Mouse (Mus musculus) stomach, postnatal 0 days (tissue): ENCODE data around the gene Fam193b. TPM values are rescaled to one million over a fixed set of nuclear protein-coding genes. Genes with fewer than 3 reads are reported as not detected.

Source experiments
- ATAC-seq: fragments of 200-750 bp; cut with Nextera tagmentation; 2 replicates; pipeline ENCODE4 v1.8.0; 2017; ENCODE audit not compliant: low FRiP score, low TSS enrichment
- DNase-seq: peaks from one replicate; pipeline ENCODE4 v3.0.0-alpha.2; 2016; ENCODE audit warnings: low spot score
- H3K27ac ChIP-seq: fragments of 300-500 bp; sonication (generic); replicated peaks from 2 replicates; pipeline ENCODE4 v1.5.1; 2014; ENCODE audit warnings: mild to moderate bottlenecking, control low read depth
- H3K27me3 ChIP-seq: fragments of 300-500 bp; sonication (generic); 2 replicates; pipeline ENCODE4 v1.6.1; 2014; ENCODE audit warnings: low read length; ENCODE audit not compliant: control insufficient read depth, insufficient read depth
- H3K36me3 ChIP-seq: fragments of 300-500 bp; sonication (generic); 2 replicates; pipeline ENCODE4 v1.6.1; 2014; ENCODE audit warnings: low read length, mixed read lengths; ENCODE audit not compliant: control insufficient read depth, insufficient read depth
- H3K4me1 ChIP-seq: fragments of 300-500 bp; sonication (generic); replicated peaks from 2 replicates; pipeline ENCODE4 v1.6.1; 2014; ENCODE audit warnings: antibody characterized with exemption; ENCODE audit not compliant: control insufficient read depth, insufficient read depth
- H3K4me2 ChIP-seq: fragments of 300-500 bp; sonication (generic); replicated peaks from 2 replicates; pipeline ENCODE4 v1.6.1; 2014; ENCODE audit warnings: low read depth, mild to moderate bottlenecking, control low read depth, moderate library complexity
- H3K4me3 ChIP-seq: fragments of 300-500 bp; sonication (generic); 2 replicates; pipeline ENCODE4 v1.5.1; 2014; ENCODE audit warnings: low read depth, low read length, control low read depth
- H3K9ac ChIP-seq: fragments of 300-500 bp; sonication (generic); 2 replicates; pipeline ENCODE4 v1.6.1; 2014; ENCODE audit warnings: mild to moderate bottlenecking, low read length, control low read depth, mixed read lengths
- H3K9me3 ChIP-seq: fragments of 300-500 bp; sonication (generic); 2 replicates; pipeline ENCODE4 v1.6.1; 2016; ENCODE audit warnings: low read length; ENCODE audit not compliant: control insufficient read depth
- CTCF ChIP-seq: IDR thresholded peaks from 2 replicates; pipeline ENCODE4 v1.5.1; 2016; ENCODE audit warnings: antibody characterized with exemption, low read depth, mild to moderate bottlenecking, moderate library complexity
- EP300 ChIP-seq: optimal IDR thresholded peaks from 2 replicates; pipeline ENCODE3; 2016; ENCODE audit warnings: antibody characterized with exemption
- WGBS: fragments of 180-500 bp; shearing (Covaris S2); extraction: QIAGEN DNeasy Blood & Tissue Kit; methylation state at CpG from one replicate; pipeline ENCODE4 v1.1.7; 2014; 5-methylcytosine and 5-hydroxymethylcytosine counted together
- polyA plus RNA-seq: library from polyadenylated mRNA; unstranded; fragments of >200 nt; fragmentation: Nextera tagmentation; extraction: Ambion mirVana; gene quantifications from 2 replicates; pipeline ENCODE4 v1.2.1, GENCODE M21; 2015

The Fam193b gene
- polyA plus RNA-seq, 1 experiment from 2014 or later, result 10.2 TPM

- Histone ChIP-seq H3K27ac (no peak overlapping the region), H3K4me2 (no peak overlapping the region), H3K4me3 (no peak overlapping the region), H3K4me1 (0 out of 2 replicates have a peak, but pooled peaks cover 3% of the 10 kb centered on the region), H3K9ac (no peak overlapping the region), H3K27me3 (no peaks in the 10 kb centered on the region), H3K36me3 (no peaks in the 10 kb centered on the region), H3K9me3 (no peaks in the 10 kb centered on the region)
- DNase-seq, result peak; percentile 88
- no peak for ATAC-seq
- no peak for TF ChIP-seq EP300
- TF ChIP-seq CTCF, result peak; percentile 94
- WGBS, result 5% methylated on average over 5 of the region's 5 CpGs
Observed at GRCm38 (mm10) chr13:55516955-55517354, 54.0 kb downstream of the Fam193b start.

GRCm38 (mm10) chr13:55513828-55514227 lies 57.1 kb downstream of the Fam193b start:
- ATAC-seq (no peak), DNase-seq (no peak)
- no peak for TF ChIP-seq EP300
- no peak for TF ChIP-seq CTCF
- peaks cover 14% of the 10 kb centered on the region for H3K4me1 ChIP-seq
- 36% methylated on average over 9 of the region's 9 CpGs for WGBS
- H3K9ac ChIP-seq, result no peak overlapping the region
- H3K4me3 ChIP-seq, result peak overlapping the region; percentile 90
- H3K27me3 ChIP-seq, result no peaks in the 10 kb centered on the region
- H3K27ac ChIP-seq, result no peak overlapping the region
- H3K4me2 ChIP-seq, result peak overlapping the region; percentile 68
- H3K9me3 ChIP-seq, result no peaks in the 10 kb centered on the region
- H3K36me3 ChIP-seq, result peaks cover 3% of the 10 kb centered on the region

GRCm38 (mm10) chr13:55513111-55513748 lies 57.7 kb downstream of the Fam193b start, which contains the start of gene Pdlim7:
Gene Pdlim7, minus strand, starts transcription at chr13:55513676.
- WGBS, result under 1% methylated on average over 55 of the region's 55 CpGs
- Histone ChIP-seq H3K4me1 (peaks cover 14% of the 10 kb centered on the region), H3K36me3 (peaks cover 7% of the 10 kb centered on the region), H3K9me3 (no peaks in the 10 kb centered on the region), H3K27ac (peak within 1 kb of the TSS; percentile 92), H3K27me3 (no peaks in the 10 kb centered on the region), H3K4me3 (peak within 1 kb of the TSS; percentile 90), H3K9ac (peak within 1 kb of the TSS; percentile 93), H3K4me2 (peak within 1 kb of the TSS; percentile 68)
- DNase-seq (peak; percentile 90), ATAC-seq (peak; percentile 62)
- TF ChIP-seq EP300, result no peak
- TF ChIP-seq CTCF, result peak; percentile 89

- no peaks in the 10 kb centered on the region for H3K27me3 ChIP-seq
- H3K4me3 ChIP-seq, result peak overlapping the region; percentile 90
- H3K36me3 ChIP-seq, result peaks cover 11% of the 10 kb centered on the region
- TF ChIP-seq EP300 (peak; percentile 20), CTCF (no peak)
- H3K4me2 ChIP-seq, result peak overlapping the region; percentile 68
- peak; percentile 64 for DNase-seq
- H3K4me1 ChIP-seq, result peaks cover 14% of the 10 kb centered on the region
- peak overlapping the region; percentile 92 for H3K27ac ChIP-seq
- peak; percentile 46 for ATAC-seq
- WGBS, result 2% methylated on average over 24 of the region's 25 CpGs
- H3K9ac ChIP-seq, result peak overlapping the region; percentile 93
- no peaks in the 10 kb centered on the region for H3K9me3 ChIP-seq
Observed at GRCm38 (mm10) chr13:55512379-55513031, 58.4 kb downstream of the Fam193b start.

GRCm38 (mm10) chr13:55511492-55511861 lies 59.4 kb downstream of the Fam193b start:
- no peak; the same call in none of the 2 replicates for ATAC-seq
- peak overlapping the region; percentile 93 for H3K9ac ChIP-seq

More at GRCm38 (mm10) chr13:55511492-55511861, 59.4 kb downstream of the Fam193b start:
- peak overlapping the region; percentile 92 for H3K27ac ChIP-seq
- no peaks in the 10 kb centered on the region for H3K27me3 ChIP-seq
- peak overlapping the region; percentile 90 for H3K4me3 ChIP-seq
- DNase-seq, result no peak
- peaks cover 19% of the 10 kb centered on the region for H3K36me3 ChIP-seq
- 23% methylated on average over 5 of the region's 5 CpGs for WGBS
- H3K4me2 ChIP-seq, result peak overlapping the region; percentile 68
- TF ChIP-seq CTCF (no peak), EP300 (no peak)
- peaks cover 14% of the 10 kb centered on the region for H3K4me1 ChIP-seq
- H3K9me3 ChIP-seq, result no peaks in the 10 kb centered on the region
